Mouse (Mus musculus) Muller cell, postnatal 12 days (primary cell): ENCODE measurements around the gene Aars.
"Not testable (repeated sequence)": the region's sequence is repeated elsewhere in the genome, so short reads cannot be mapped to it uniquely, and the experiment has no call there.

ENCODE experiments used
- DNase-seq: peaks from one replicate; pipeline ENCODE4 v3.0.0-alpha.2; 2015; ENCODE audit errors: inconsistent ontology term

Aars gene

DNA sequence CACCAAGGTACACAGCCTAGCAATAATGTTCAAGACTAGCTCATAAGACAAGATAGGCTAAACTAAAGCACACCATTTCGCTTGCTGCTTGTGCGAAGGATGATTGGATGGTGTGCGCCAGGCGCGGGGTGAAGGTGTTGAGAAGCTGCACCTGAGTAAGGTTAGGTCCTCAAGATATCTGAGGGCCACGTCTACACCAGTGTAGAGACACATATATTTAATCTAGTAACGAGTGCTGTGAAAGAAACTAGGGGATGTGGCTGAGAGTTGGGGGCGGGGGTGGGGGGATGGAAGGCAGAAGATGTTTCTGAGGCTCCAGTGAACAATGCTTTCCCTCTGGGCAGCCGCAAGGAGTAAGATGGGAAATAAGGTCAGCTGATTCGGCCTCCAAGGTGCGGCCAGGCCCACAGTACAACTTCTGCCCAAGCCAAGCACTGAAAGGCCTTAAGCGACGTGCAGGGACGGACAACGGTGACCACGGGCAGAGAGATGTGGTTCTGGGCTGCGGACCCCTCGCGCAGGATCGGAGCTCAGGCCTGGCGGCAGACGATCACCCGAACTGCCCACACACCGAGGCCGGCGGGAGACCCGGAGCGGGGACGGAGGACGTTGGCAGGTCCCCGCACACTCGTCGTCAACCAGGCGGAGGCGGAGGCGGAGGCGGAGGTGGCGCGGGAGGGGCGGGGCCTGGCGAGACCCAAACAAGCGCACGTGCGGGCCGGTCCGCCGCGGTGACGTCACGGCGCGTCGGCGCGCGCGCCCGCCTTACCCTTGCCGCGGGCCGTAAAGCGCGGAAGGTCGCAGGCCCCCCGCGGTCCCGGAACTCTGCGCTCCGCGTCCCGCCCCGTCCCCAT is 61.1 kb downstream of the Aars start, which contains the start of gene Pdpr:
Pdpr (plus strand) TSS at position 766 of the 854 bp plus-strand sequence.
- DNase-seq = peak; percentile 93

DNA sequence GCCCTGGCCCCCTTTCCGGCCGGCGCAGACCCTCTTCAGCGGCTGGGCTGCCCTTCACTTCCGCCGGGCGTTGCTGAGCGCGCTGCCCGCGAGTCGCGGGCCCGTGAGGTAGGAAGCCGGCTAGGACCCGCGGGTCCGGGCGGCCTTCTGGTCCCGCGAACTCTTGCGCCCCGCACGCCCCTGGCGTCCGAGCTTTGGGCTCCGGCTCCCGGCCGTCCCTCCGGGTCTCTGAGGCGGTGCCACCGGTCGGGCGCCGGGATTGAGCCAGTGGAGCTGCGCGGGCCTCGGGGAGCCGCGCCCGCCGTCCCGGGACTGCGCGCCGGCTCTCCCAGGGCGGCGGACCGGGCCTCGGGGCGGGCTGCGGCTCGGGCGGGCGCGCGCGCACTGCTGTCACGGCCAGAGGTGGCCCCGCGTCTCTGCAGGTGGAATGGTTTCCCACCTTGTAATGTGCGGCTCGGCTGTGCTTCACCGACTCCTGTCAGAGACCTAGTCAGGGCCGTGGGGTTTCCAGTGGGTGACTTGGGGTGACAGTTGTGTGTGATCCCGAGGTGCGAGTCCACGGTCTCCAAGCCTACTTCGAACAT is 61.9 kb downstream of the Aars start:
- DNase-seq = not testable (repeated sequence)
